Comparison of ENCODE assay signal across 8 mouse cellular contexts in the genomic region with DNA sequence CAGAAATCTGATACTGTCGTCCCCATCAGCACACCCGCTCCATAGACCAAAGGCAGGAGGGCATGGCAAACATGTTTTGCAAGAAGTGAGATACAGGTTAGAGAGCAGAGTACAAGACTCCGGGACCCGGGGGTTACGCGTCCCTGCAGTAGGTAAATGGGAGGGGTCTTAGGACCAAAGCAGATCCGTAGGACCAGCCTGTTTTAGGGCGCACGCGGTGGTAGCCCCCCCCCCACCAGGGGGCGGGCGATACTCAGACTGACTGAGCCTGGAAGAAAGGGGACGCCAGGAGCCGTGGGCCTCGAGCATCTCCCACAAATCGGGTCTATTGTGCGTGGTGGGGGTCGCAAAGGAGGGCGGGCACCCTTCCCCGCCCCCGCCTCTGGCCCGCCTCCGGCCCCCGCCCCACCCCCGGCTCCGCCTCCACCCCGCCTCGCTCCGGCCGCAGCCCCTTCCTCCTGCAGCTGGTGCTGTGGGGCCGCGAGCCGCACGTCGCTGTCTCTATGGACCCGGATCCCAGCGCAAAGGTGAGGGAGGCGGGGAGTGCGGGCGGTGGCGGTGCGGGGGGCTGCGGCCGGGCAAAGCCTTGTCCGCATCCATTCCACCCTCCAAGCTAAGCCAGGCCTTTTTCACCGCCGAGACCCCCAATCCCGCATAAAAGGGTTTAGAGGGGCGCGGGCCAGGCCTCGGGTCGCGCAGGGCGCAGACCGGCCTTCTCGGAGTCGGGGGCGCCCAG. TPM values are rescaled to one million over a fixed set of nuclear protein-coding genes. Genes with fewer than 3 reads are reported as not detected.
DNase-seq lines count a peak whose midpoint lies in the region; ATAC-seq and TF ChIP-seq lines count a peak whose summit lies in the region.

Gene Sema4g (plus strand): TSS at position 271 of the 736 bp plus-strand sequence.

- DNase-seq in brain, embryonic 14.5 days (ENCODE audit: low read depth) = peak; percentile 80
- peak; percentile 61 for DNase-seq in liver, embryonic 11.5 days (ENCODE audit: low spot score)
- no peak for DNase-seq in spleen, adult 12 weeks (ENCODE audit: low spot score)

- peak within 1 kb of the TSS; percentile 88 for H3K4me2 ChIP-seq in forebrain, embryonic 16.5 days (ENCODE audit: low read length)
- H3K4me2 ChIP-seq in kidney, embryonic 14.5 days (replicated peaks; ENCODE audit: low read depth, low read length) = peak within 1 kb of the TSS; percentile 99
- peak within 1 kb of the TSS; percentile 92 for H3K4me2 ChIP-seq in liver, embryonic 11.5 days

- no peak for ATAC-seq in megakaryocyte, adult 5-6 weeks (ENCODE audit: poor library complexity, severe bottlenecking)
- ATAC-seq in forebrain, embryonic 16.5 days = peak; percentile 78
- ATAC-seq in kidney, embryonic 14.5 days (ENCODE audit: low FRiP score, low TSS enrichment) = peak; percentile 63
- ATAC-seq in liver, embryonic 11.5 days (replicated peaks; ENCODE audit: low FRiP score) = peak; percentile 44; the same call in 1 of the 2 replicates

- H3K27ac ChIP-seq in forebrain, embryonic 16.5 days (ENCODE audit: low read length) = peak within 1 kb of the TSS; percentile 35
- H3K27ac ChIP-seq in kidney, embryonic 14.5 days (ENCODE audit: low read depth, low read length) = no peak within 1 kb of the TSS
- peak within 1 kb of the TSS; percentile 28; the same call in 1 of the 2 replicates for H3K27ac ChIP-seq in liver, embryonic 11.5 days (ENCODE audit: low read depth, low read length)
- no peak within 1 kb of the TSS for H3K27ac ChIP-seq in olfactory bulb, adult 2 months (ENCODE audit: insufficient read depth, low read depth, low read length)

- peaks cover 6% of the 10 kb centered on the region for H3K36me3 ChIP-seq in megakaryocyte, embryonic 14.5 days (replicated peaks; ENCODE audit: low read length)
- H3K36me3 ChIP-seq in forebrain, embryonic 16.5 days (ENCODE audit: control insufficient read depth, insufficient read depth) = no peaks in the 10 kb centered on the region
- peaks cover 4% of the 10 kb centered on the region; the same call in 1 of the 2 replicates for H3K36me3 ChIP-seq in kidney, embryonic 14.5 days (ENCODE audit: control insufficient read depth, insufficient read depth, low read length)
- H3K36me3 ChIP-seq in liver, embryonic 11.5 days (ENCODE audit: control insufficient read depth, insufficient read depth, low read length) = no peaks in the 10 kb centered on the region

- H3K4me1 ChIP-seq in megakaryocyte, embryonic 14.5 days = peaks cover 36% of the 10 kb centered on the region
- H3K4me1 ChIP-seq in forebrain, embryonic 16.5 days (replicated peaks; ENCODE audit: control insufficient read depth, insufficient read depth, low read length) = peaks cover 39% of the 10 kb centered on the region
- H3K4me1 ChIP-seq in kidney, embryonic 14.5 days (ENCODE audit: control insufficient read depth, insufficient read depth, low read length) = peaks cover 37% of the 10 kb centered on the region
- H3K4me1 ChIP-seq in liver, embryonic 11.5 days (replicated peaks; ENCODE audit: control insufficient read depth, insufficient read depth, low read length) = peaks cover 10% of the 10 kb centered on the region; the same call in 1 of the 2 replicates
- peaks cover 11% of the 10 kb centered on the region; the same call in 1 of the 2 replicates for H3K4me1 ChIP-seq in olfactory bulb, adult 2 months (ENCODE audit: control insufficient read depth, insufficient read depth, low read length)

- under 1% methylated on average over 48 of the region's 58 CpGs for WGBS in forebrain, embryonic 16.5 days
- under 1% methylated on average over 53 of the region's 58 CpGs for WGBS in kidney, embryonic 14.5 days
- WGBS in liver, embryonic 11.5 days = under 1% methylated on average over 52 of the region's 58 CpGs
- under 1% methylated on average over 53 of the region's 58 CpGs for WGBS in olfactory bulb, adult 2 months

- peak within 1 kb of the TSS; percentile 90 for H3K9ac ChIP-seq in forebrain, embryonic 16.5 days (replicated peaks; ENCODE audit: low read depth, low read length)
- peak within 1 kb of the TSS; percentile 74 for H3K9ac ChIP-seq in kidney, embryonic 14.5 days (ENCODE audit: low read depth, low read length)
- peak within 1 kb of the TSS; percentile 68 for H3K9ac ChIP-seq in liver, embryonic 11.5 days (ENCODE audit: low read depth, low read length)

- peak within 1 kb of the TSS; percentile 90 for H3K4me3 ChIP-seq in megakaryocyte, embryonic 14.5 days (replicated peaks)
- H3K4me3 ChIP-seq in forebrain, embryonic 16.5 days (replicated peaks; ENCODE audit: low read length) = peak within 1 kb of the TSS; percentile 79
- H3K4me3 ChIP-seq in kidney, embryonic 14.5 days (ENCODE audit: low read length) = peak within 1 kb of the TSS; percentile 75
- peak within 1 kb of the TSS; percentile 62 for H3K4me3 ChIP-seq in liver, embryonic 11.5 days (ENCODE audit: low read depth, low read length)
- H3K4me3 ChIP-seq in olfactory bulb, adult 2 months (ENCODE audit: insufficient read depth, low read depth, low read length) = peak within 1 kb of the TSS; percentile 65

- peaks cover 59% of the 10 kb centered on the region for H3K27me3 ChIP-seq in megakaryocyte, embryonic 14.5 days (replicated peaks)
- H3K27me3 ChIP-seq in forebrain, embryonic 16.5 days (replicated peaks; ENCODE audit: control insufficient read depth, insufficient read depth, low read length) = no peaks in the 10 kb centered on the region
- H3K27me3 ChIP-seq in kidney, embryonic 14.5 days (ENCODE audit: control insufficient read depth, insufficient read depth, low read length) = no peaks in the 10 kb centered on the region
- peaks cover 19% of the 10 kb centered on the region for H3K27me3 ChIP-seq in liver, embryonic 11.5 days (replicated peaks; ENCODE audit: control insufficient read depth, insufficient read depth, low read length)

- peak; percentile 43; the same call in 1 of the 2 replicates for TF ChIP-seq POLR2A in brain, embryonic 14.5 days (IDR thresholded peaks at IDR 0.05; ENCODE audit: borderline replicate concordance, extremely low read depth, insufficient read depth, insufficient read length, poor library complexity, severe bottlenecking)
- TF ChIP-seq POLR2A in olfactory bulb, adult 2 months (IDR thresholded peaks at IDR 0.05; ENCODE audit: insufficient read depth, low read depth, low read length) = no peak

- H3K9me3 ChIP-seq in megakaryocyte, embryonic 14.5 days = no peaks in the 10 kb centered on the region
- H3K9me3 ChIP-seq in forebrain, embryonic 16.5 days (ENCODE audit: control insufficient read depth, low read length) = no peaks in the 10 kb centered on the region
- H3K9me3 ChIP-seq in kidney, embryonic 14.5 days (ENCODE audit: control insufficient read depth, low read length) = no peaks in the 10 kb centered on the region
- H3K9me3 ChIP-seq in liver, embryonic 11.5 days (ENCODE audit: control insufficient read depth, low read length) = no peaks in the 10 kb centered on the region

- peak; percentile 44; the same call in 1 of the 2 replicates for TF ChIP-seq CTCF in brain, embryonic 14.5 days (IDR thresholded peaks at IDR 0.05; ENCODE audit: borderline replicate concordance, extremely low read depth, insufficient read depth, insufficient read length)
- peak; percentile 53; the same call in 1 of the 2 replicates for TF ChIP-seq CTCF in olfactory bulb, adult 2 months (IDR thresholded peaks at IDR 0.05; ENCODE audit: insufficient read depth, low read depth, low read length)

RNA-seq across cellular contexts. Expression of gene Sema4g, which starts in this region (rescaled TPM):
- polyA plus RNA-seq in megakaryocyte, embryonic 14.5 days (2012; ENCODE audit: insufficient read depth, low replicate concordance) = 0.53 TPM in 1 of 2 replicates, not detected in the other
- not detected in 2 replicates for total RNA-seq in megakaryocyte, adult 5-6 weeks (2015)
- not detected in 2 replicates for total RNA-seq in megakaryocyte, adult 5-6 weeks (2017)
- polyA plus RNA-seq in brain, embryonic 14.5 days (2012; rRNA removed) = 172 and 215 TPM in 2 replicates
- 12.3 and 15.8 TPM in 2 replicates for polyA plus RNA-seq in forebrain, embryonic 16.5 days (2015; fragmentation: Nextera tagmentation; extraction: Ambion mirVana)
- 7.0 and 7.2 TPM in 2 replicates for polyA plus RNA-seq in kidney, embryonic 14.5 days (2014; fragmentation: Nextera tagmentation; extraction: Ambion mirVana)
- 4.7 and 4.9 TPM in 2 replicates for polyA plus RNA-seq in liver, embryonic 11.5 days (2014; fragmentation: Nextera tagmentation; extraction: Ambion mirVana)
- 101 TPM in 1 of 2 replicates, not detected in the other for polyA plus RNA-seq in olfactory bulb, adult 2 months (2012; ENCODE audit: insufficient read depth, insufficient read length, low replicate concordance, missing spikeins)

Comparison
In these comparisons a context has a peak if more than half of its experiments do, and no peak if none do; other contexts are left out.
1. H3K27ac ChIP-seq: peak in forebrain, embryonic 16.5 days (single experiment) and liver, embryonic 11.5 days (single experiment); none in kidney, embryonic 14.5 days (single experiment) and olfactory bulb, adult 2 months (single experiment).
2. Peak in every context shown above with its lines, with median percentiles within 50 percentile points of each other: H3K4me3 ChIP-seq, H3K4me2 ChIP-seq and H3K9ac ChIP-seq.